Mouse (Mus musculus) granulocyte monocyte progenitor cell, adult 5-6 weeks (primary cell): ENCODE data around the gene Gm8281. TPM values are rescaled to one million over a fixed set of nuclear protein-coding genes. Genes with fewer than 3 reads are reported as not detected.
"Not testable (repeated sequence)": the region's sequence is repeated elsewhere in the genome, so short reads cannot be mapped to it uniquely, and the experiment has no call there.

ENCODE experiments used
- ATAC-seq: replicated peaks from 2 replicates; pipeline ENCODE4 v1.8.0; 2016; ENCODE audit warnings: mild to moderate bottlenecking, moderate TSS enrichment, inconsistent platforms; ENCODE audit not compliant: poor library complexity, severe bottlenecking
- total RNA-seq, 2 experiments: library from RNA; stranded (forward) in 1 of 2; stranded (reverse) in 1 of 2; fragments of 200-712, 200-1000 nt in 1 of 2; fragments of >200 nt in 1 of 2; fragmentation: Nextera tagmentation in 1 of 2; gene quantifications; 2 replicates each; pipeline ENCODE4 v1.2.3; 2014 to 2017

Gm8281 gene
- total RNA-seq (2014; fragmentation: Nextera tagmentation) (not detected in 2 replicates), total RNA-seq (2017) (not detected in 2 replicates)

DNA sequence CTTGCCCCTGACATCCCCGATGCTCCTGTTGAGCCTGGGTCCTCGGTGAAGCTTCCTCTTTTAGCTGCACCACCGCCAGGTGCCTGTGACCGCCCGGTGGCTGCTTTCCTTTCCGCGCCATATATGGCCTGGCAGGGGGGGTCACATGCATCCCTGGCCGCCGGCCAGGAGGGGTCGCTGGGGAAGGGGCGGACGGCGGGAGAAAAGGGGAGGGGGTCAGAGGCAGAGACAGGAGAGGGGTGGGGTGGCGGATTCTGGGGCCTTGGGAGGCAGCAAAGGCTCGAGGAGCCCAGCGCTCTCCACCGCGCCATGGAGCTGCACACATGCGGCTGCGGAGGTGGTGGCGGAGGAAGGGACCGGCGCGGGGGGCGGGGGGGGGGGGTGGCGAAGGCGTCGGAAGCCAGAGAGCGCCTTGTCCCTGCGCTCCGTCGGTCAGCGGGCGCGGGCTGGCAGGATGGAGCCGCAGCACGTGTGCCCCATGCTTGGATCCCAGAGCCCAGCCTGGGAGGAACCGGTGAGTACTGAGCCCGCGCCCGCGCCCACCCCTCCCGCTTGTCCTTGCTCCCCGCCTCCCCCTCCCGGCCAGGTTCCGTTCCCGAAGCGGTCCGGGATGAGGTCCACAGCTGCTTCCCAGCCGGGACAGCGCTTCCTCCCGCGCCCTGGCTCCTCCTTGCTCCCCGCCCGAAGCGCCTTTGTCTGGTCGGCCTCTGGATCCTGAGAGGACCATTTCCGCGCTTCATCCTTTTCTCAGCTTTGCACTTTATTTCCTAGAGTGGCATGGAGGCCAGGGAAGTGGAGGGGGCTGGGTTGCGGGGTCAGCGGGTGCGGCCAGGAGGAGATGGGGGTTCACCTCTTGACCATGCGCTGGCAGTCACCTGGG, at the start of gene Gm8281:
Gene Gm8281, plus strand, starts transcription at position 430 of the 880 bp plus-strand sequence.
- not testable (repeated sequence) for ATAC-seq

DNA sequence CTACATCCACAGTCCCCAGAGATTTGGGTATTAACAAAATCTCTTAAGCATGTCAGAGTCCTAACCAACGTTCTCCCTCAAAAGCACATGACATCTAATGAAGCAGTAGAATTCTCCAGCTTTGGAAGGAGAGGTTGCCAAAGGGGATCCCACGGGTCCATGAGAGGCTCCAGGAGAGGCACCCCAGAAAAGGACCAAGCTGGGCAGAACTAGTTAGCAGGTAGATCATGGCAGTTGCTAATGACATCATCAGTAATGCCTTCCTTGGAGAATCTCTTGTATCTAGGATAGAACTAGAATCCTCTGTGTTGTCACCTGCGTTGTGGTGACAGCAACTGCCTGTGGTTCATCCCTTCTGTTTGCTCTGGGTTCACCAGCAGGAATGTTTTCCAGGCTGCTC, 20.5 kb upstream of the Gm8281 start, which contains the start of gene 4930555G01Rik:
Gene 4930555G01Rik, plus strand, starts transcription at position 301 of the 400 bp plus-strand sequence.
- ATAC-seq = not testable (repeated sequence)

DNA sequence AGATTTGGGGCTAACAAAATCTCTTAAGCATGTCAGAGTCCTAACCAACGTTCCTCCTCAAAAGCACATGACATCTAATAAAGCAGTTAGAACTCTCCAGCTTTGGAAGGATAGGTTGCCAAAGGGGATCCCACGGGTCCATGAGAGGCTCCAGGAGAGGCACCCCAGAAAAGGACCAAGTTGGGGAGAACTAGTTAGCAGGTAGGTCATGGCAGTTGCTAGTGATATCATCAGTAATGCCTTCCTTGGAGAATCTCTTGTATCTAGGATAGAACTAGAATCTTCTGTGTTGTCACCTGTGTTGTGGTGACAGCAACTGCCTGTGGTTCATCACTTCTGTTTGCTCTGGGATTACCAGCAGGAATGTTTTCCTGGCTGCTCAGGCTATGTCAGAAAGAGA, 60.4 kb downstream of the Gm8281 start, which contains the start of gene Gm8279:
Gene Gm8279, plus strand, starts transcription at position 301 of the 400 bp plus-strand sequence.
- not testable (repeated sequence) for ATAC-seq

Other genes with a start within 250 kb of the Gm8281 start
- not detected in 2 replicates for gene Gm3269, start 232.9 kb upstream of the Gm8281 start, total RNA-seq (2014; fragmentation: Nextera tagmentation)
- gene Gm3269, start 232.9 kb upstream of the Gm8281 start, total RNA-seq (2017) = not detected in 2 replicates
- not detected in 2 replicates for gene Gm3264, start 215.5 kb upstream of the Gm8281 start, total RNA-seq (2014; fragmentation: Nextera tagmentation)
- gene Gm3264, start 215.5 kb upstream of the Gm8281 start, total RNA-seq (2017) = not detected in 2 replicates
- not detected in 2 replicates for gene Gm3278, start 178.6 kb upstream of the Gm8281 start, total RNA-seq (2014; fragmentation: Nextera tagmentation)
- gene Gm3278, start 178.6 kb upstream of the Gm8281 start, total RNA-seq (2017) = not detected in 2 replicates
- gene Gm8297, start 87.1 kb upstream of the Gm8281 start, total RNA-seq (2014; fragmentation: Nextera tagmentation) = not detected in 2 replicates
- not detected in 2 replicates for gene Gm8297, start 87.1 kb upstream of the Gm8281 start, total RNA-seq (2017)
- gene Gm3298, start 55.1 kb upstream of the Gm8281 start, total RNA-seq (2014; fragmentation: Nextera tagmentation) = not detected in 2 replicates
- not detected in 2 replicates for gene Gm3298, start 55.1 kb upstream of the Gm8281 start, total RNA-seq (2017)
- gene 4930555G01Rik, start 20.4 kb upstream of the Gm8281 start, total RNA-seq (2014; fragmentation: Nextera tagmentation) = not detected in 2 replicates
- gene 4930555G01Rik, start 20.4 kb upstream of the Gm8281 start, total RNA-seq (2017) = not detected in 2 replicates
- not detected in 2 replicates for gene Gm8279, start 60.5 kb downstream of the Gm8281 start, total RNA-seq (2014; fragmentation: Nextera tagmentation)
- gene Gm8279, start 60.5 kb downstream of the Gm8281 start, total RNA-seq (2017) = not detected in 2 replicates
- not detected in 2 replicates for gene Gm3317, start 93.5 kb downstream of the Gm8281 start, total RNA-seq (2014; fragmentation: Nextera tagmentation)
- gene Gm3317, start 93.5 kb downstream of the Gm8281 start, total RNA-seq (2017) = not detected in 2 replicates
- not detected in 2 replicates for gene Gm8271, start 114.8 kb downstream of the Gm8281 start, total RNA-seq (2014; fragmentation: Nextera tagmentation)
- not detected in 2 replicates for gene Gm8271, start 114.8 kb downstream of the Gm8281 start, total RNA-seq (2017)
- gene Gm3526, start 189.5 kb downstream of the Gm8281 start, total RNA-seq (2014; fragmentation: Nextera tagmentation) = not detected in 2 replicates
- gene Gm3526, start 189.5 kb downstream of the Gm8281 start, total RNA-seq (2017) = not detected in 2 replicates